Mouse (Mus musculus) T-helper 1 cell (primary cell): ENCODE results near the gene Arhgap44.

Experiments used
- in situ Hi-C: fragments of 300-600 bp; cut with MboI, MseI; formaldehyde crosslinking; loops from one replicate; pipeline ENCODE4 v1.15.1; 2025; ENCODE audit warnings: high pct_unique_total_duplicates

The Arhgap44 gene

GRCm38 (mm10) chr11:65088451-65089222, 74.1 kb downstream of the Arhgap44 start:
- in situ Hi-C loops, result no loop called here

GRCm38 (mm10) chr11:65080761-65081160, 82.0 kb downstream of the Arhgap44 start:
- in situ Hi-C loops, result no loop called here

GRCm38 (mm10) chr11:65080274-65080673, 82.5 kb downstream of the Arhgap44 start:
- in situ Hi-C loops, result no loop called here

GRCm38 (mm10) chr11:65069609-65070008, 93.2 kb downstream of the Arhgap44 start:
- in situ Hi-C loops, result loop anchor here (10.0 to 25.0 kb wide), 2 partner anchors 435 to 1607 kb away; no protein-coding TSS in a partner anchor

- in situ Hi-C loops, result loop anchor here (25.0 kb wide), 1 partner anchor 1607 kb away; no protein-coding TSS in a partner anchor
Measured at GRCm38 (mm10) chr11:65069051-65069450, 93.7 kb downstream of the Arhgap44 start.

- in situ Hi-C loops, result loop anchor here (25.0 kb wide), 1 partner anchor 1603 kb away; no protein-coding TSS in a partner anchor
Measured at GRCm38 (mm10) chr11:65065201-65065600, 97.6 kb downstream of the Arhgap44 start.

GRCm38 (mm10) chr11:65061437-65061836, 101.3 kb downstream of the Arhgap44 start:
- in situ Hi-C loops, result loop anchor here (25.0 kb wide), 1 partner anchor 1599 kb away; no protein-coding TSS in a partner anchor

GRCm38 (mm10) chr11:65059531-65059930, 103.2 kb downstream of the Arhgap44 start:
- in situ Hi-C loops, result loop anchor here (25.0 kb wide), 1 partner anchor 1597 kb away; no protein-coding TSS in a partner anchor

- in situ Hi-C loops, result loop anchor here (25.0 kb wide), 1 partner anchor 1596 kb away; no protein-coding TSS in a partner anchor
Measured at GRCm38 (mm10) chr11:65058224-65058908, 104.4 kb downstream of the Arhgap44 start.

GRCm38 (mm10) chr11:65055596-65055995, 107.2 kb downstream of the Arhgap44 start:
- in situ Hi-C loops, result loop anchor here (25.0 kb wide), 1 partner anchor 1593 kb away; no protein-coding TSS in a partner anchor

GRCm38 (mm10) chr11:65054216-65054615, 108.5 kb downstream of the Arhgap44 start:
- in situ Hi-C loops, result loop anchor here (25.0 kb wide), 1 partner anchor 1592 kb away; no protein-coding TSS in a partner anchor

GRCm38 (mm10) chr11:65050819-65051218, 111.9 kb downstream of the Arhgap44 start:
- in situ Hi-C loops, result loop anchor here (25.0 kb wide), 1 partner anchor 1589 kb away; no protein-coding TSS in a partner anchor

GRCm38 (mm10) chr11:65049090-65049489, 113.7 kb downstream of the Arhgap44 start:
- in situ Hi-C loops, result no loop called here

- in situ Hi-C loops, result no loop called here
Measured at GRCm38 (mm10) chr11:65040556-65040955, 122.2 kb downstream of the Arhgap44 start.

GRCm38 (mm10) chr11:65039517-65040095, 123.2 kb downstream of the Arhgap44 start:
- in situ Hi-C loops, result no loop called here

- in situ Hi-C loops, result no loop called here
Measured at GRCm38 (mm10) chr11:65038996-65039395, 123.8 kb downstream of the Arhgap44 start.

- in situ Hi-C loops, result no loop called here
Measured at GRCm38 (mm10) chr11:65032221-65032620, 130.5 kb downstream of the Arhgap44 start.

GRCm38 (mm10) chr11:65030201-65030600, 132.6 kb downstream of the Arhgap44 start:
- in situ Hi-C loops, result no loop called here

- in situ Hi-C loops, result no loop called here
Measured at GRCm38 (mm10) chr11:65028049-65028448, 134.7 kb downstream of the Arhgap44 start.

- in situ Hi-C loops, result no loop called here
Measured at GRCm38 (mm10) chr11:65022771-65023170, 140.0 kb downstream of the Arhgap44 start.

GRCm38 (mm10) chr11:65020744-65021143, 142.0 kb downstream of the Arhgap44 start:
- in situ Hi-C loops, result no loop called here

- in situ Hi-C loops, result no loop called here
Measured at GRCm38 (mm10) chr11:65016754-65017153, 146.0 kb downstream of the Arhgap44 start.
